Mouse (Mus musculus) heart, embryonic 14.5 days (tissue): Measurements from ENCODE around the gene Lamc1. TPM values are rescaled to one million over a fixed set of nuclear protein-coding genes. Genes with fewer than 3 reads are reported as not detected.

Source experiments
- ATAC-seq: fragments of 200-750 bp; cut with Nextera tagmentation; 2 replicates; pipeline ENCODE4 v1.8.0; 2017; ENCODE audit warnings: low read depth, moderate TSS enrichment; ENCODE audit not compliant: insufficient number of reproducible peaks, insufficient read depth, low FRiP score
- H3K27ac ChIP-seq, 2 experiments: fragments of 200-500 bp in 1 of 2; fragments of 300-500 bp in 1 of 2; sonication (generic) in 1 of 2; replicated peaks in 1 of 2; 2 replicates each; pipeline ENCODE4 v1.5.1; 2012 to 2014; ENCODE audit warnings: low read depth in 2 of 2, low read length in 2 of 2, control low read depth in 1 of 2, mild to moderate bottlenecking in 1 of 2, mixed read lengths in 1 of 2; ENCODE audit not compliant: control insufficient read depth in 1 of 2, insufficient read depth in 1 of 2
- H3K27me3 ChIP-seq: fragments of 300-500 bp; sonication (generic); 2 replicates; pipeline ENCODE4 v1.6.1; 2014; ENCODE audit warnings: mild to moderate bottlenecking, low read length, control low read depth; ENCODE audit not compliant: control insufficient read depth, insufficient read depth
- H3K36me3 ChIP-seq: fragments of 300-500 bp; sonication (generic); 2 replicates; pipeline ENCODE4 v1.6.1; 2014; ENCODE audit warnings: mild to moderate bottlenecking, control low read depth, low read length, mixed read lengths; ENCODE audit not compliant: control insufficient read depth, insufficient read depth
- H3K4me1 ChIP-seq, 2 experiments: fragments of 200-500 bp in 1 of 2; fragments of 300-500 bp in 1 of 2; sonication (generic) in 1 of 2; 2 replicates each; pipeline ENCODE4 v1.6.1; 2012 to 2014; ENCODE audit warnings: low read length in 2 of 2, control low read depth in 1 of 2, mixed read lengths in 1 of 2; ENCODE audit not compliant: control insufficient read depth in 2 of 2, insufficient read depth in 2 of 2
- H3K4me2 ChIP-seq: fragments of 300-500 bp; sonication (generic); 2 replicates; pipeline ENCODE4 v1.6.1; 2014; ENCODE audit warnings: mild to moderate bottlenecking, low read length
- H3K4me3 ChIP-seq, 2 experiments: fragments of 200-500 bp in 1 of 2; fragments of 300-500 bp in 1 of 2; sonication (generic) in 1 of 2; 2 replicates each; pipeline ENCODE4 v1.5.1; 2012 to 2014; ENCODE audit warnings: low read length in 2 of 2, mild to moderate bottlenecking in 2 of 2, control low read depth in 1 of 2, low read depth in 1 of 2, moderate library complexity in 1 of 2; ENCODE audit not compliant: control insufficient read depth in 1 of 2, insufficient read depth in 1 of 2
- H3K9ac ChIP-seq: fragments of 300-500 bp; sonication (generic); 2 replicates; pipeline ENCODE4 v1.6.1; 2014; ENCODE audit warnings: mild to moderate bottlenecking, low read length
- H3K9me3 ChIP-seq: fragments of 300-500 bp; sonication (generic); 2 replicates; pipeline ENCODE4 v1.6.1; 2016; ENCODE audit warnings: low read length, control low read depth; ENCODE audit not compliant: control insufficient read depth
- WGBS: fragments of 180-500 bp; shearing (Covaris S2); extraction: QIAGEN DNeasy Blood & Tissue Kit; methylation state at CpG from one replicate; pipeline ENCODE4 v1.1.7; 2014; 5-methylcytosine and 5-hydroxymethylcytosine counted together
- polyA plus RNA-seq: library from polyadenylated mRNA; unstranded; fragments of >200 nt; fragmentation: Nextera tagmentation; extraction: Ambion mirVana; gene quantifications from 2 replicates; pipeline ENCODE4 v1.2.1, GENCODE M21; 2014

Gene Lamc1
- polyA plus RNA-seq, 1 experiment from 2014 or later: 133 TPM

- H3K9me3 ChIP-seq: no peaks in the 10 kb centered on the region
- no peaks in the 10 kb centered on the region for H3K27me3 ChIP-seq
- peaks cover 25 to 47% of the 10 kb centered on the region in 2 experiments for H3K4me1 ChIP-seq
- no peak overlapping the region for H3K9ac ChIP-seq
- H3K4me2 ChIP-seq: no peak overlapping the region
- no peak for ATAC-seq
- peaks cover 4% of the 10 kb centered on the region; the same call in 1 of the 2 replicates for H3K36me3 ChIP-seq
- no peak overlapping the region; a peak in 1 of 4 replicates for H3K27ac ChIP-seq
- 42% methylated on average over 5 of the region's 5 CpGs for WGBS
- no peak overlapping the region for H3K4me3 ChIP-seq
These were observed 45.1 kb downstream of the Lamc1 start for GRCm38 (mm10) chr1:153287443-153287842.

DNA sequence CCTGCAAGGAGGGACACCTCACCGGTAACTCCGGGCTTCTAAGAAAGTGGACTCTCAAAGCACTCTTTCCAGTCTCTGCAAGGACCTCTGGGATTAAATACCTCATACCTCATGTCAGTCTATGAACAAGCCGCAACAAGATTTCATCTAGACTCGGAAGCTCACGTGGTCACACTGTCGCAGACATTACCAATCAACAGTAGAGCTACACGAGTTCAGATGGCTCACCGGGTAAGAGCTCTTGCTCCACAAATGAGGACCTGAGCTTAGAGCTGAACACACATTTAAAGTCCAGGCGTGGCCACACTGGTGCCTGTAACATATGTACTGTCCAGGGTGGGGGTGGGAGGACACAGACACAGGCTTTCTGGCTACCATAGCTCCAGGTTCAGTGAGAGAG is 46.4 kb downstream of the Lamc1 start:
- Histone ChIP-seq H3K4me1 (peaks cover 23 to 48% of the 10 kb centered on the region in 2 experiments), H3K9me3 (no peaks in the 10 kb centered on the region), H3K36me3 (peaks cover 4% of the 10 kb centered on the region; the same call in 1 of the 2 replicates), H3K27me3 (no peaks in the 10 kb centered on the region), H3K27ac (0 out of 4 replicates have a peak overlapping the region, but pooled peaks of 1 of the 2 experiments have one; percentile 12), H3K9ac (no peak overlapping the region), H3K4me3 (no peak overlapping the region), H3K4me2 (no peak overlapping the region)
- WGBS: 71% methylated on average over 9 of the region's 9 CpGs
- no peak for ATAC-seq

DNA sequence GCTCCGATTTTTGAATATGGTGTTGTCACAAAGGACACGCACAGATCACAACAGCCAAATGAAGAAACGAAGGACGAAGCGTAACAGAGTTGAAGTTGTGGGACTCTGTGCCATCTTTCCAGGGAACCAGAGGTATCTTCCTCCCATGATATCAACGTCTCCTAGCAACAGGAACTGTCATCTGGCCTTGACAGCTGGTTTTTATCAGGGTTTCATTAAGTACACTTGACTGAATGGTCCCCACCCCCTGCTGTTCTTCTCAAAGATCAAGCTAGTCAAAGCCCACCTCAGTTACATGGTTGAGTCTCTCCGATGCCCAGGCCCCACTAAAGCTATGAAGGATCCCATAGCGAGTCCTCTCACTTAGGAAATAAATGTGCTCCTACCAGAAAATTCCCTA is 47.4 kb downstream of the Lamc1 start:
- no peaks in the 10 kb centered on the region for H3K9me3 ChIP-seq
- no peak overlapping the region for H3K4me2 ChIP-seq
- H3K4me3 ChIP-seq: no peak overlapping the region
- peaks cover 4% of the 10 kb centered on the region; the same call in 1 of the 2 replicates for H3K36me3 ChIP-seq
- H3K27ac ChIP-seq: no peak overlapping the region
- 70% methylated on average over 8 of the region's 8 CpGs for WGBS
- no peak overlapping the region for H3K9ac ChIP-seq
- H3K27me3 ChIP-seq: no peaks in the 10 kb centered on the region
- H3K4me1 ChIP-seq: peaks cover 27 to 55% of the 10 kb centered on the region in 2 experiments
- ATAC-seq: no peak

- Histone ChIP-seq H3K4me2 (no peak overlapping the region), H3K4me3 (no peak overlapping the region), H3K27ac (peak overlapping the region in 1 of 2 experiments; percentile 31; a peak in 1 of 4 replicates), H3K9ac (no peak overlapping the region), H3K27me3 (no peaks in the 10 kb centered on the region), H3K4me1 (peaks cover 30 to 69% of the 10 kb centered on the region in 2 experiments), H3K9me3 (no peaks in the 10 kb centered on the region), H3K36me3 (no peaks in the 10 kb centered on the region)
- WGBS: 60% methylated on average over 5 of the region's 5 CpGs
- no peak for ATAC-seq
These were observed 50.1 kb downstream of the Lamc1 start for GRCm38 (mm10) chr1:153282342-153282975.

GRCm38 (mm10) chr1:153281483-153281882 is 51.1 kb downstream of the Lamc1 start:
- 0 out of 2 replicates have a peak overlapping the region, but pooled peaks have one; percentile 34 for H3K9ac ChIP-seq
- no peak for ATAC-seq
- no peaks in the 10 kb centered on the region for H3K36me3 ChIP-seq
- H3K4me1 ChIP-seq: peaks cover 32 to 66% of the 10 kb centered on the region in 2 experiments
- no peak overlapping the region for H3K4me3 ChIP-seq
- H3K9me3 ChIP-seq: no peaks in the 10 kb centered on the region
- H3K27ac ChIP-seq: peak overlapping the region; percentile 71 to 93
- H3K27me3 ChIP-seq: no peaks in the 10 kb centered on the region
- H3K4me2 ChIP-seq: no peak overlapping the region
- 57% methylated on average over 4 of the region's 4 CpGs for WGBS

DNA sequence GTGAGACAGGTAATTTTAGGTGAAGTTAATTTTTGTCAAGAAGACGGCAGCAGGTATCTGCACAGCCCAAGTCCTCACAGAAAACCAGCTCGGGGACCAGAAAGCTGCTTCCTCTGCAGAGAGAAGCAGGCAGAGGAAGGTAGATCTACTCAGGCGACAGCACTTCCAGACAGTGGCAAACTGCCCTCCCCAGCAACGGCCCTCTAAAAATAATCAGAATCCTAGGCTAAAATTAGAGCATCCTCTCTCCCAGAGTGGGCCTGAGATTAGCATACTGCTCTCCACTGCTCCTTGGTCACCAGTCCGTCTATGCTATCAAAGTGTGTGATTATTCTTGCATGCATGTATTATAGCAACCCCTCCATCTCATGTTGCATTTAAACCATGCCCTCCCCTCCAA is 52.2 kb downstream of the Lamc1 start:
- 11% methylated on average over 5 of the region's 5 CpGs for WGBS
- Histone ChIP-seq H3K4me1 (peaks cover 28 to 65% of the 10 kb centered on the region in 2 experiments), H3K36me3 (no peaks in the 10 kb centered on the region), H3K9me3 (no peaks in the 10 kb centered on the region), H3K27me3 (no peaks in the 10 kb centered on the region), H3K4me2 (peak overlapping the region; percentile 61), H3K4me3 (peak overlapping the region; percentile 10 to 18; a peak in 2 of 4 replicates), H3K9ac (peak overlapping the region; percentile 47), H3K27ac (peak overlapping the region; percentile 93 to 97)
- peak; percentile 80 for ATAC-seq

- WGBS: 25% methylated on average over 9 of the region's 9 CpGs
- no peak for ATAC-seq
- Histone ChIP-seq H3K4me3 (no peak overlapping the region), H3K27ac (peak overlapping the region; percentile 54 to 73), H3K36me3 (no peaks in the 10 kb centered on the region), H3K4me1 (peaks cover 39 to 75% of the 10 kb centered on the region in 2 experiments), H3K27me3 (no peaks in the 10 kb centered on the region), H3K9me3 (no peaks in the 10 kb centered on the region), H3K4me2 (no peak overlapping the region), H3K9ac (0 out of 2 replicates have a peak overlapping the region, but pooled peaks have one; percentile 18)
These were observed 54.5 kb downstream of the Lamc1 start for GRCm38 (mm10) chr1:153278028-153278613.
